Mouse (Mus musculus) hindbrain, embryonic 11.5 days (tissue): ENCODE results near the gene Ctsk. TPM values are rescaled to one million over a fixed set of nuclear protein-coding genes. Genes with fewer than 3 reads are reported as not detected.
A peak's percentile ranks its signal among the peaks of the same experiment; 100 is the strongest.

Experiments used
- ATAC-seq: fragments of 200-750 bp; cut with Nextera tagmentation; 2 replicates; pipeline ENCODE4 v1.8.0; 2017; ENCODE audit warnings: mild to moderate bottlenecking, moderate TSS enrichment, moderate library complexity; ENCODE audit not compliant: low FRiP score
- DNase-seq: peaks from one replicate; pipeline ENCODE4 v3.0.0-alpha.2; 2015; ENCODE audit warnings: low spot score
- H3K27ac ChIP-seq: fragments of 300-500 bp; sonication (generic); 2 replicates; pipeline ENCODE4 v1.5.1; 2014; ENCODE audit warnings: mild to moderate bottlenecking, low read depth, low read length
- H3K27me3 ChIP-seq: fragments of 300-500 bp; sonication (generic); 2 replicates; pipeline ENCODE4 v1.6.1; 2014; ENCODE audit warnings: mild to moderate bottlenecking, low read length, moderate library complexity, mixed read lengths; ENCODE audit not compliant: control insufficient read depth, insufficient read depth
- H3K36me3 ChIP-seq: fragments of 300-500 bp; sonication (generic); 2 replicates; pipeline ENCODE4 v1.6.1; 2014; ENCODE audit warnings: mild to moderate bottlenecking, low read length, moderate library complexity, mixed read lengths; ENCODE audit not compliant: control insufficient read depth, insufficient read depth
- H3K4me1 ChIP-seq: fragments of 300-500 bp; sonication (generic); replicated peaks from 2 replicates; pipeline ENCODE4 v1.6.1; 2014; ENCODE audit warnings: low read length, mixed read lengths; ENCODE audit not compliant: control insufficient read depth, insufficient read depth
- H3K4me2 ChIP-seq: fragments of 300-500 bp; sonication (generic); replicated peaks from 2 replicates; pipeline ENCODE4 v1.6.1; 2014; ENCODE audit warnings: mild to moderate bottlenecking, low read depth, low read length
- H3K4me3 ChIP-seq: fragments of 300-500 bp; sonication (generic); 2 replicates; pipeline ENCODE4 v1.5.1; 2014; ENCODE audit warnings: low read depth, low read length
- H3K9ac ChIP-seq: fragments of 300-500 bp; sonication (generic); 2 replicates; pipeline ENCODE4 v1.6.1; 2014; ENCODE audit warnings: low read depth, low read length
- H3K9me3 ChIP-seq: fragments of 300-500 bp; sonication (generic); 2 replicates; pipeline ENCODE4 v1.6.1; 2016; ENCODE audit warnings: low read length; ENCODE audit not compliant: control insufficient read depth
- WGBS: fragments of 180-500 bp; shearing (Covaris S2); extraction: QIAGEN DNeasy Blood & Tissue Kit; methylation state at CpG from one replicate; pipeline ENCODE4 v1.1.7; 2014; 5-methylcytosine and 5-hydroxymethylcytosine counted together
- polyA plus RNA-seq: library from polyadenylated mRNA; unstranded; fragments of >200 nt; fragmentation: Nextera tagmentation; extraction: Ambion mirVana; gene quantifications from 2 replicates; pipeline ENCODE4 v1.2.1, GENCODE M21; 2014

Ctsk gene
- polyA plus RNA-seq, result 10.3 and 10.9 TPM in 2 replicates

GRCm38 (mm10) chr3:95499024-95499423 lies at the start of gene Ctsk:
Gene Ctsk (plus strand): TSS chr3:95499256.
- H3K4me2 ChIP-seq, result no peak within 1 kb of the TSS
- WGBS, result 82% methylated on average over 7 of the region's 7 CpGs

DNA sequence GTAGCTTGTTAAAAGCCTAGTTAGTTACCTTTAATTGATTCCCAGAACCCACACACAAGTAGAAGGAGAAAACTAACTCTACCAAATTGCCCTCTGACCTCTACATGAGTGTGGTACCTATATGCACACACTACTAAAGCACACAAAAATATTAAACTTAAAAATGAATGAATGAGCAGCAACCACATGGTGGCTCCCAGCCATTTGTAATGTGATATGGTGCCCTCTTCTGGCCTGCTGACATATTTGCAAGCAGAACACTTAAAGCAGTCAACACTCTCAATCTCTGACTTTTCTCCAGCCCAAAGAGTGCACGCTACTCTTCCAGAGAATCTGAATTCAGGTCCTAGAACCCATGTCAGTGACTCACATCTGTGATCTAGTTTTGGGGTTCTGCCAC lies 48.6 kb upstream of the Ctsk start:
- Histone ChIP-seq H3K4me3 (no peak overlapping the region), H3K27ac (no peak overlapping the region), H3K4me2 (no peak overlapping the region), H3K9me3 (no peaks in the 10 kb centered on the region), H3K36me3 (no peaks in the 10 kb centered on the region), H3K27me3 (no peaks in the 10 kb centered on the region), H3K4me1 (no peaks in the 10 kb centered on the region), H3K9ac (no peak overlapping the region)
- peak; percentile 54 for DNase-seq
- WGBS, result 58% methylated on average over 1 of the region's 1 CpGs
- ATAC-seq, result no peak

More at GRCm38 (mm10) chr3:95499024-95499423, at the start of gene Ctsk:
- DNase-seq (no peak), ATAC-seq (no peak)
- no peaks in the 10 kb centered on the region for H3K9me3 ChIP-seq
- no peak within 1 kb of the TSS for H3K27ac ChIP-seq
- H3K9ac ChIP-seq, result no peak within 1 kb of the TSS
- no peak within 1 kb of the TSS for H3K4me3 ChIP-seq
- H3K4me1 ChIP-seq, result no peaks in the 10 kb centered on the region
- 0 out of 2 replicates have a peak, but pooled peaks cover 3% of the 10 kb centered on the region for H3K36me3 ChIP-seq
- H3K27me3 ChIP-seq, result no peaks in the 10 kb centered on the region

DNA sequence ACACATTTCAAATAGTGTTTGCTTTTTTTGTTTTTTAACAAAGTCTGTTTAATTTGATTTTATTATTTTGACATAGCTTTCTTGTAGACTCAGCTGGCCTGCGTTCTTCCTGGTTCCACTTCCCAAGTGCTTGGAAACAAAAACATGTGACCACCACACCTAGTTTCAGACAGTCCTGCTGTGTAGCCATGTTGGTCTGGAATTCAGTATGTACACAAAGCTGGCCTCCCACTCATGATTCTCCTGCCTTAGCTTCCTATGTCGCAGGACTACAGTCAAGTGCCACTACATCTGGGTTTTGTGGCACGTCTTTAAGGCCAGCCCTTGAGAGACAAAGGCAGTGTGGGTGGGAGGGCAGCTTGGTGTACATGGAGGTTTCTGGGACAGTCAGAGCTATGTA lies 48.1 kb upstream of the Ctsk start:
- Histone ChIP-seq H3K4me3 (no peak overlapping the region), H3K4me2 (no peak overlapping the region), H3K9me3 (no peaks in the 10 kb centered on the region), H3K27me3 (no peaks in the 10 kb centered on the region), H3K9ac (no peak overlapping the region), H3K4me1 (no peaks in the 10 kb centered on the region), H3K36me3 (no peaks in the 10 kb centered on the region), H3K27ac (no peak overlapping the region)
- DNase-seq (no peak), ATAC-seq (no peak)
- 93% methylated on average over 3 of the region's 3 CpGs for WGBS

GRCm38 (mm10) chr3:95456367-95456766 lies 42.7 kb upstream of the Ctsk start:
- no peaks in the 10 kb centered on the region for H3K9me3 ChIP-seq
- no peak for ATAC-seq

DNA sequence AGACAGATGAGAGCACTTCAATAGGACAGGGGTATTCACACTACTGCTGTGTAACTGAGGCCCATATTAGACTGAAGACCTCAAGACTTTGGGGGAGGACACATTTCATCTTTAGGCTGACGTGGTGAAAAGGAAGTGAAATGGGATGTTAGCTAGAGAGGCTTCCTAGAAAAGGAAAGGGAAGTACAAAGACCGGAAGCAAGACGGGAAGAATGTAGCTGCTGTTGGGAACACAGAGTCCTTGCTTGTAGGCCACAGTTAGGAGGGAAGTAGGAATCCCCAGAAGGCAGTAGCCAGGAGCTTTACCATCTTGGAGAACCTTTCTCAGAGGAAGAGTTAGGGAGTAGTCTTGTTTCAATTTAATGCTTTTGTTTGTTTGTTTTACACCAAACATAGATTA lies 41.3 kb upstream of the Ctsk start:
- no peak for ATAC-seq
- WGBS, result 85% methylated on average over 3 of the region's 3 CpGs
- DNase-seq, result no peak
- H3K4me2 ChIP-seq, result no peak overlapping the region
- H3K4me1 ChIP-seq, result no peaks in the 10 kb centered on the region
- no peaks in the 10 kb centered on the region for H3K27me3 ChIP-seq
- H3K27ac ChIP-seq, result no peak overlapping the region
- H3K9ac ChIP-seq, result no peak overlapping the region
- no peaks in the 10 kb centered on the region for H3K36me3 ChIP-seq
- no peak overlapping the region for H3K4me3 ChIP-seq
- no peaks in the 10 kb centered on the region for H3K9me3 ChIP-seq

More at GRCm38 (mm10) chr3:95456367-95456766, 42.7 kb upstream of the Ctsk start:
- H3K4me3 ChIP-seq, result no peak overlapping the region
- H3K4me1 ChIP-seq, result no peaks in the 10 kb centered on the region
- no peaks in the 10 kb centered on the region for H3K36me3 ChIP-seq
- WGBS, result 97% methylated on average over 5 of the region's 5 CpGs
- no peak overlapping the region for H3K27ac ChIP-seq
- DNase-seq, result no peak
- no peak overlapping the region for H3K9ac ChIP-seq
- H3K4me2 ChIP-seq, result no peak overlapping the region
- no peaks in the 10 kb centered on the region for H3K27me3 ChIP-seq

DNA sequence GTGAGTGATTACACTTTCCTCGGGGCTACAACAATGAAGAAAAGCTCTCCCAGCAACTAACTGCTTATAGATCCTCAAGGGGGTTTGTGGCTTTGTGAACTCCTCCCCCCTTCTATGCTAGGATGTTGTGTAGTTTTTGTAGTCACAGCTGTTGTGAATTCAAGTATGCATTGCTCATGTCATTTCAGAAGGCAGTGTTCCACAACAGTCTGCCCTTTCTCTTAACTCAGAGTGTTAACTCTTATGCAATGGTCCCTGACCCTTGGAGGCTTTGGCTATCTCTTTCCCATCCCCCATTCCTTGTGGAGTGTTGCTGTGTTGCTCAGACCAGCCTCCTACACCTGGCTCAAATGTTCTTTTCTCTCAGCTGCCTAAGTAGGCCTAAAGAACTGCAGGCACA lies 39.7 kb upstream of the Ctsk start:
- H3K4me3 ChIP-seq, result no peak overlapping the region
- H3K27ac ChIP-seq, result no peak overlapping the region
- no peaks in the 10 kb centered on the region for H3K9me3 ChIP-seq
- no peaks in the 10 kb centered on the region for H3K27me3 ChIP-seq
- no peaks in the 10 kb centered on the region for H3K36me3 ChIP-seq
- no peaks in the 10 kb centered on the region for H3K4me1 ChIP-seq
- H3K4me2 ChIP-seq, result no peak overlapping the region
- DNase-seq (no peak), ATAC-seq (no peak)
- WGBS, result 93% methylated on average over 1 of the region's 1 CpGs
- no peak overlapping the region for H3K9ac ChIP-seq

DNA sequence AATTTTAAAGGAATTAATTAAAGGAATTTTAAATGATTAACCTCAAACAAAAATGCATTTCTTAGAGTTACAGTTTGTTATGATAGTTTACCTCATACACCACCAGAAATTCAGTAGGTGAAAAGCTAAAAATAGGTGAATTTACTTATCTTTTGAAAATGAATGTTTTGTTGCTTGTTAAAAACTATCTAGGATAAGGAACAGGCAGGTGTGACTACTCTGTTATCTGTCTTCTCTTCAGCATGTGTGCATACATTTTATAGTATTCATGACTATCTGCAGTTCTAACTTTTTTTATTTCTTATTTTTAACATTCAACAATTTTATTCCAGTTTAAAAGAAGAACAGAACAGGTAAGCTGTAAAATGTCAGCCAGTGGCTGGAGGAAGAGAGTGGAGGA lies 35.2 kb upstream of the Ctsk start:
- no peaks in the 10 kb centered on the region for H3K36me3 ChIP-seq
- no peak overlapping the region for H3K27ac ChIP-seq
- DNase-seq, result no peak
- no peak overlapping the region for H3K9ac ChIP-seq
- no peaks in the 10 kb centered on the region for H3K9me3 ChIP-seq
- H3K27me3 ChIP-seq, result no peaks in the 10 kb centered on the region
- no peak for ATAC-seq
- H3K4me2 ChIP-seq, result no peak overlapping the region
- no peak overlapping the region for H3K4me3 ChIP-seq
- no peaks in the 10 kb centered on the region for H3K4me1 ChIP-seq

DNA sequence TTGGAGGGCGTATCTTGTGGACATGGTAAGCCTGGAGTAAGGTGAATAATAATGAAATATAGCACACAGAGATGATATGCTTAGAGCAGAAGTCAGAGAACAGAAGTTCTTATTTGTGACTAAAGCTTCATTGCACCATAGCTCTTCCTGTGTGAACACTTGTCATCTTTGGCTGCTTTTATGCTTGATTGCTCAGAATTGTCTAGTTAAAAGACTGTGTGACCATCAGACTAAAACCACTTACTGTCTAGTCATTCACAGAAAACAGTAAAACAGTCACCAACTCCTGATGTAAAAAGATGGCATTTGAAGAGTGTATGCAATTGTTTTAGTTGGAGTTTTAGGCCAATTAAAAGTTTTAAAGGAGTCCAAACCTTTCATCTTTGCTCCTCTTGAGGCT lies 20.1 kb upstream of the Ctsk start:
- no peak overlapping the region for H3K4me3 ChIP-seq
- no peak overlapping the region for H3K27ac ChIP-seq
- H3K9me3 ChIP-seq, result no peaks in the 10 kb centered on the region
- no peaks in the 10 kb centered on the region for H3K4me1 ChIP-seq
- H3K27me3 ChIP-seq, result no peaks in the 10 kb centered on the region
- H3K4me2 ChIP-seq, result no peak overlapping the region
- no peak overlapping the region for H3K9ac ChIP-seq
- no peak for ATAC-seq
- no peak for DNase-seq
- WGBS, result 90% methylated on average over 1 of the region's 1 CpGs
- H3K36me3 ChIP-seq, result no peaks in the 10 kb centered on the region; the same call in 1 of the 2 replicates

GRCm38 (mm10) chr3:95486421-95486820 lies 12.6 kb upstream of the Ctsk start:
- Histone ChIP-seq H3K4me3 (no peak overlapping the region), H3K9ac (no peak overlapping the region), H3K27ac (no peak overlapping the region), H3K4me2 (no peak overlapping the region), H3K36me3 (peaks cover 8% of the 10 kb centered on the region; the same call in 1 of the 2 replicates), H3K27me3 (no peaks in the 10 kb centered on the region), H3K9me3 (no peaks in the 10 kb centered on the region), H3K4me1 (no peaks in the 10 kb centered on the region)
- WGBS, result 88% methylated on average over 2 of the region's 2 CpGs
- DNase-seq (no peak), ATAC-seq (no peak)
